Mouse (Mus musculus) liver, embryonic 14.5 days (tissue): ENCODE data around the gene Bmpr1b. TPM values are rescaled to one million over a fixed set of nuclear protein-coding genes. Genes with fewer than 3 reads are reported as not detected.

Experiments used
- ATAC-seq: fragments of 200-750 bp; cut with Nextera tagmentation; 2 replicates; pipeline ENCODE4 v1.8.0; 2017; ENCODE audit warnings: moderate number of reproducible peaks, mild to moderate bottlenecking, moderate library complexity; ENCODE audit not compliant: insufficient read depth
- DNase-seq, 3 experiments: peaks; one replicate each; pipeline ENCODE4 v3.0.0-alpha.2; 2012 to 2013; ENCODE audit warnings: low read depth in 3 of 3, low spot score in 3 of 3
- H3K27ac ChIP-seq: fragments of 300-500 bp; sonication (generic); 2 replicates; pipeline ENCODE4 v1.5.1; 2014; ENCODE audit warnings: moderate library complexity, mild to moderate bottlenecking, control low read depth, inconsistent platforms
- H3K27me3 ChIP-seq: fragments of 300-500 bp; sonication (generic); 2 replicates; pipeline ENCODE4 v1.6.1; 2014; ENCODE audit warnings: mild to moderate bottlenecking, low read length, moderate library complexity; ENCODE audit not compliant: control insufficient read depth, insufficient read depth
- H3K36me3 ChIP-seq: fragments of 300-500 bp; sonication (generic); replicated peaks from 2 replicates; pipeline ENCODE4 v1.6.1; 2014; ENCODE audit warnings: low read depth; ENCODE audit not compliant: control insufficient read depth, insufficient read depth
- H3K4me1 ChIP-seq, 2 experiments: fragments of 200-500 bp in 1 of 2; fragments of 300-500 bp in 1 of 2; sonication (generic) in 1 of 2; replicated peaks; 2 replicates each; pipeline ENCODE4 v1.6.1; 2012 to 2014; ENCODE audit warnings: antibody characterized with exemption in 1 of 2, inconsistent platforms in 1 of 2, low read length in 1 of 2; ENCODE audit not compliant: control insufficient read depth in 2 of 2, insufficient read depth in 2 of 2
- H3K4me2 ChIP-seq: fragments of 300-500 bp; sonication (generic); 2 replicates; pipeline ENCODE4 v1.6.1; 2014; ENCODE audit warnings: low read depth, mild to moderate bottlenecking, control low read depth, moderate library complexity
- H3K4me3 ChIP-seq, 2 experiments: fragments of 200-500 bp in 1 of 2; fragments of 300-500 bp in 1 of 2; sonication (generic) in 1 of 2; 2 replicates each; pipeline ENCODE4 v1.5.1; 2012 to 2014; ENCODE audit warnings: low read depth in 2 of 2, low read length in 2 of 2, mild to moderate bottlenecking in 2 of 2, control low read depth in 1 of 2, inconsistent platforms in 1 of 2, moderate library complexity in 1 of 2; ENCODE audit not compliant: insufficient read depth in 1 of 2
- H3K9ac ChIP-seq: fragments of 300-500 bp; sonication (generic); replicated peaks from 2 replicates; pipeline ENCODE4 v1.6.1; 2014; ENCODE audit warnings: mild to moderate bottlenecking, control low read depth, moderate library complexity
- H3K9me3 ChIP-seq: fragments of 300-500 bp; sonication (generic); 2 replicates; pipeline ENCODE4 v1.6.1; 2016; ENCODE audit warnings: low read length, mixed read lengths; ENCODE audit not compliant: control insufficient read depth
- CTCF ChIP-seq: IDR thresholded peaks from 2 replicates; pipeline ENCODE4 v1.5.1; 2016; ENCODE audit warnings: antibody characterized with exemption, low read depth, control low read depth
- EP300 ChIP-seq: IDR thresholded peaks from 2 replicates; pipeline ENCODE4 v1.6.1; 2016; ENCODE audit warnings: antibody characterized with exemption, low read depth
- WGBS: fragments of 180-500 bp; shearing (Covaris S2); extraction: QIAGEN DNeasy Blood & Tissue Kit; methylation state at CpG from one replicate; pipeline ENCODE4 v1.1.7; 2014; ENCODE audit not compliant: insufficient replicate concordance; 5-methylcytosine and 5-hydroxymethylcytosine counted together
- polyA plus RNA-seq, 2 experiments: library from polyadenylated mRNA; depleted of rRNA in 1 of 2; stranded (reverse) in 1 of 2; unstranded in 1 of 2; fragments of >200 nt; fragmentation: Nextera tagmentation in 1 of 2; extraction: Ambion mirVana in 1 of 2; gene quantifications; 2 replicates each; pipeline versions ENCODE4 v1.2.1 to v1.2.3; 2012 to 2014

Gene Bmpr1b
- polyA plus RNA-seq, 2 experiments, result 0.03 to 0.05 TPM

GRCm38 (mm10) chr3:142173996-142174395, 4.8 kb upstream of the Bmpr1b start:
- Histone ChIP-seq H3K27me3 (peaks cover 12% of the 10 kb centered on the region), H3K27ac (no peak overlapping the region), H3K9ac (no peak overlapping the region), H3K36me3 (no peaks in the 10 kb centered on the region), H3K9me3 (no peaks in the 10 kb centered on the region), H3K4me2 (no peak overlapping the region), H3K4me1 (no peaks in the 10 kb centered on the region), H3K4me3 (no peak overlapping the region)
- DNase-seq, result no peak
- TF ChIP-seq CTCF (no peak), EP300 (no peak)
- 76% methylated on average over 4 of the region's 4 CpGs for WGBS
- ATAC-seq, result no peak

GRCm38 (mm10) chr3:142168251-142168862, 868 bp downstream of the Bmpr1b start:
- H3K27ac ChIP-seq, result no peak overlapping the region
- DNase-seq (no peak), ATAC-seq (no peak)
- 18% methylated on average over 9 of the region's 9 CpGs for WGBS
- TF ChIP-seq EP300, result no peak
- no peak for TF ChIP-seq CTCF
- H3K36me3 ChIP-seq, result no peaks in the 10 kb centered on the region
- H3K4me3 ChIP-seq, result peak overlapping the region; percentile 19 to 35
- H3K9ac ChIP-seq, result no peak overlapping the region
- no peaks in the 10 kb centered on the region for H3K9me3 ChIP-seq
- no peaks in the 10 kb centered on the region for H3K4me1 ChIP-seq
- peak overlapping the region; percentile 48 for H3K4me2 ChIP-seq
- peaks cover 19% of the 10 kb centered on the region for H3K27me3 ChIP-seq

GRCm38 (mm10) chr3:142164981-142165380, 4.2 kb downstream of the Bmpr1b start:
- H3K9ac ChIP-seq, result no peak overlapping the region
- no peak for DNase-seq
- H3K27me3 ChIP-seq, result peaks cover 16% of the 10 kb centered on the region
- TF ChIP-seq CTCF, result no peak
- TF ChIP-seq EP300, result no peak
- H3K4me2 ChIP-seq, result no peak overlapping the region
- H3K9me3 ChIP-seq, result no peaks in the 10 kb centered on the region
- no peaks in the 10 kb centered on the region for H3K4me1 ChIP-seq
- H3K4me3 ChIP-seq, result no peak overlapping the region
- H3K27ac ChIP-seq, result no peak overlapping the region
- no peaks in the 10 kb centered on the region for H3K36me3 ChIP-seq
- no peak for ATAC-seq
- 18% methylated on average over 9 of the region's 9 CpGs for WGBS

- DNase-seq (no peak), ATAC-seq (no peak)
- Histone ChIP-seq H3K27me3 (peaks cover 6% of the 10 kb centered on the region), H3K4me1 (no peaks in the 10 kb centered on the region), H3K4me2 (no peak overlapping the region), H3K9me3 (no peaks in the 10 kb centered on the region), H3K27ac (no peak overlapping the region), H3K36me3 (no peaks in the 10 kb centered on the region), H3K4me3 (no peak overlapping the region), H3K9ac (no peak overlapping the region)
- 46% methylated on average over 2 of the region's 2 CpGs for WGBS
- TF ChIP-seq EP300 (no peak), CTCF (no peak)
Observed at GRCm38 (mm10) chr3:142163896-142164295, 5.3 kb downstream of the Bmpr1b start.

GRCm38 (mm10) chr3:142161405-142161804, 7.8 kb downstream of the Bmpr1b start:
- no peak for ATAC-seq
- no peak overlapping the region for H3K4me3 ChIP-seq
- H3K27ac ChIP-seq, result no peak overlapping the region
- H3K27me3 ChIP-seq, result no peaks in the 10 kb centered on the region
- no peak for DNase-seq
- H3K4me1 ChIP-seq, result no peaks in the 10 kb centered on the region
- no peak overlapping the region for H3K4me2 ChIP-seq
- H3K36me3 ChIP-seq, result no peaks in the 10 kb centered on the region
- no peak overlapping the region for H3K9ac ChIP-seq
- 52% methylated on average over 3 of the region's 3 CpGs for WGBS
- TF ChIP-seq EP300, result no peak
- TF ChIP-seq CTCF, result no peak
- no peaks in the 10 kb centered on the region for H3K9me3 ChIP-seq
